Mouse (Mus musculus) CH12.LX (cell line): ENCODE data around the gene Fam227a.

Experiments
- CTCF ChIP-seq, 2 experiments: IDR thresholded peaks in 1 of 2; conservative IDR thresholded peaks in 1 of 2; 2 replicates each; pipeline ENCODE4 v1.5.1; 2011 to 2012; ENCODE audit warnings: low read depth in 2 of 2, low read length in 2 of 2, improper control_type of control experiment in 1 of 2, inconsistent platforms in 1 of 2, mild to moderate bottlenecking in 1 of 2, moderate library complexity in 1 of 2
- E2F4 ChIP-seq: IDR thresholded peaks from 2 replicates; pipeline ENCODE4 v1.6.1; 2011; ENCODE audit warnings: low read depth, low read length, improper control_type of control experiment; ENCODE audit not compliant: insufficient replicate concordance
- HCFC1 ChIP-seq: IDR thresholded peaks from 2 replicates; pipeline ENCODE4 v1.6.1; 2012; ENCODE audit warnings: low read depth, mild to moderate bottlenecking, inconsistent platforms, low read length, improper control_type of control experiment
- MAX ChIP-seq: IDR thresholded peaks from 2 replicates; pipeline ENCODE4 v1.6.1; 2011; ENCODE audit warnings: low read length, improper control_type of control experiment
- POLR2A ChIP-seq: IDR thresholded peaks from 2 replicates; pipeline ENCODE4 v1.6.1; 2011; ENCODE audit warnings: low read depth, mild to moderate bottlenecking, improper control_type of control experiment, low read length
- RCOR1 ChIP-seq: conservative IDR thresholded peaks from 2 replicates; pipeline ENCODE4 v1.6.1; 2012; ENCODE audit warnings: low read depth, mild to moderate bottlenecking, inconsistent platforms, low read length, improper control_type of control experiment
- USF1 ChIP-seq: IDR thresholded peaks from 2 replicates; pipeline ENCODE4 v1.6.1; 2014; ENCODE audit warnings: low read depth, mild to moderate bottlenecking, inconsistent platforms, low read length, improper control_type of control experiment
- USF2 ChIP-seq: conservative IDR thresholded peaks from 2 replicates; pipeline ENCODE4 v1.6.1; 2011; ENCODE audit warnings: low read depth, low read length, improper control_type of control experiment
- ZC3H11A ChIP-seq: IDR thresholded peaks from 2 replicates; pipeline ENCODE4 v1.6.1; 2012; ENCODE audit warnings: low read depth, mild to moderate bottlenecking, inconsistent platforms, low read length, improper control_type of control experiment

DNA sequence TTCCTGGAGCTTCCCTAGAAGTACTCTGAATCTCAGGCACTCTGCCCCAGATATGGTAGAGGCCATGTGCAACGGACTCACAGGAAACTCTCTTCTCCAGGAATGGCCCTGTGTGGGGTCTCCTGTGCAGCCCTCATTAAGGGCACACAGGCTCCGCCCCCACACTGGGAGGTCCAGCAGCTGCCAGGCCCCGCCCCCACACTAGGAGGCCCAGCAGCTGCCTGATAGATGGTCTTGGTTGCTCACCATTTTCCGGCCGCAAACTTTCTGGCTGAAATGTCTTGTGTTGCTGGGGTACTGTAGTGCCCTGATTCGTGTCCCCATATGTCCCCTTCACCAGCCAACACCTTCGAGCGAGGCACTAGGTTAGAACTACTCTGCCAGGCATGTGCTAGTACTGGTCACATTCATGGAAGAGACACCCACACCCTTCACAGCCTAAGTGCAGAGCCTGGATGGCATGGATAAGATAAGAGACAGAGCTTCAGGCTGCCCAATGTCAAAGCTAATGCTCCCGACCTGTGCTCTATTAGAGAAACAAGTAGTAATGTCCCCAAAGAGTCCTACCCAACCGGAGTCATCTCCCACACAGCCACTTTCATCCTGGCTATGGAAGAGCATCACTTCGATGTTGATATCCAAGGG is 38.9 kb downstream of the Fam227a start:
- TF ChIP-seq CTCF (conservative IDR thresholded peaks at IDR 0.05 in 1 of 2, IDR thresholded peaks at IDR 0.05 in 1 of 2; ENCODE audit: low read depth in 2 of 2, low read length in 2 of 2) (no peak), POLR2A (no peak), HCFC1 (no peak), RCOR1 (no peak), ZC3H11A (no peak), USF1 (no peak), MAX (no peak), USF2 (no peak), E2F4 (no peak)
